Mouse (Mus musculus) c-Kit-positive CD71-positive TER-119-positive erythroid progenitor cells, embryonic 14.5 days (primary cell): Measurements from ENCODE around the gene Prmt8.

Source experiments
- DNase-seq: peaks from one replicate; pipeline ENCODE4 v3.0.0-alpha.2; 2013; ENCODE audit warnings: low spot score

Gene Prmt8

DNA sequence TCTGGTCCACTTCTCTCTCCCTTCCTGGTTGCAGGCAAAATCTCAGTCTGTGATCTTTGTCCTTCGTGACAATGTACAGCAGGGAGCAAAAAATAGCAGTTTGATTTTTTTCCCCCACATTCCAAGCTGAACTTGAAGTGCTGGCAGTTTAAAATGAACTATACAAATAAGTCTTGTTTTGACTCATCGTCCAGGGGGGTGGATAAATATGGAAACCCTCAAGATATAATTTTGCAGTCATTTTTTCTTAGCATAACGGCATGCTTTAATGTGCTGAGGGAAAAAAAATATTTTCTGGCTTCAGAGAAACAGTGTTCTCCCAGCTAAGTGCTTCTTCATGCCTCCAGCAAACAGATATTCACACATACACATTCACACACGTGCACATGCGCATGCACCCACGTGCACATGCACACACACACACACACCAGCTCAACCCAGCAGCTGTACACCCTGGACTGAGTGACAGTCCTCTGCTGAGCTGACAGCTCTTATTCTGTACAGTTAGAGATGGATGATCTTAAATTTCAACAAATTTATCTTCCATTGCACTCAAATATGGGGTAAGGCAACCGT lies 107.5 kb downstream of the Prmt8 start:
- DNase-seq = no peak

- no peak for DNase-seq
These were observed 109.3 kb downstream of the Prmt8 start for GRCm38 (mm10) chr6:127659966-127660365.

DNA sequence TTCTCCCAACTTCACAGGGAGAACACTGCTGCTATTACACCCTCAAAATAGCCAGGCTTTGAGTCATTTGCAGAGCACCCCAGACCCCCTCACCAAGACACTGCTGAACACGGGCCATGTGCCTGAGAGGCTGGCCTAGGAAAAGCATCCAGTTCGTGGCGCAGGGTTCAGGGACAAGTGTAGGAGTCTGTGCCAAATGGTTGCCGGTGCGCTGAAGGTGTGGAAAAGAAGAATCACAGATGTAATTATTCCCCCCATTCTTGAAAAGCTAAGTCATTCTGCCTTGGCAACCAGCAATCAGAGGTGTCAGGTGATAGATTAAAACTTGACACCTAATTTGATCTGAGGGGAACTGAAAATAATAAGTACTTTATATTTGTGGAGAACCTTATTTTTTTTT lies 109.8 kb downstream of the Prmt8 start:
- DNase-seq = no peak

DNA sequence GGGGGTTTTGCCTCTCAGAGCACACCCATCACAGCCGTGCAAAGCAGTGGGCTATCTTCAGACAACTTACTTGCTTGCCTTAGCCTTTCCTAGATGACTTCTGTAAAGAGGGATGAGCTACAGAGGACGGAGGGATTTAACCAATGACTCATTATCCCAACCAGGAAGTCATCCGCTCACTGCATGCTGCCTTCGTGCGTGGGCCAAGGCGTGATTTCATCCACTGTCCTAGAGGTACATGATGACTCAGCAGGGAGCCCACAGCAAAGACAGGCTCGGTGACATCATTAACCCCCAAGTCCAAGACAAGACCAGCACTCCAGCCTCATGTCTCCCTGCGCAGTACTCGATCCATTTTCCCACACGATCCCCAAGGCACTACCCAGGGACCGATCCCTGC lies 112.1 kb downstream of the Prmt8 start:
- peak; percentile 2 for DNase-seq

DNA sequence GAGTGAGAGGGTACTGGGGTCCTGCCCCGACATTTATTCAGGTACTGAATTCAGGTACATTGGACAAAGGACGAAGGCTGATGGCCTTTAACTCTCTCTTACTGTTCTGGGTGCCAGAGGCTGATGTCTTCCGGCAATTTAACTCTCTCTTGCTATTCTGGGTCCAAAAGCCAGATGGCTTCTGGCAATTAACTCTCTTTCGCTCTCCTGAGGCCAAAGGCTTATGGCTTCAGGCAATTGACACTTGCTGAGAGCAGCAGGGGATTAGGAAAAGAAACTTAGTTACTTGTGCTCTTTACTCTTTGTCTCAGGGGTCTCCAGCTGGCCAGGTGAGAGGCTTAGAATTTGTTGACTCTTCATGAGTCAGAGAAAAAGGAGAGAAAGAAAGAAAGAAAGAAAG lies 113.3 kb downstream of the Prmt8 start:
- DNase-seq = no peak

DNA sequence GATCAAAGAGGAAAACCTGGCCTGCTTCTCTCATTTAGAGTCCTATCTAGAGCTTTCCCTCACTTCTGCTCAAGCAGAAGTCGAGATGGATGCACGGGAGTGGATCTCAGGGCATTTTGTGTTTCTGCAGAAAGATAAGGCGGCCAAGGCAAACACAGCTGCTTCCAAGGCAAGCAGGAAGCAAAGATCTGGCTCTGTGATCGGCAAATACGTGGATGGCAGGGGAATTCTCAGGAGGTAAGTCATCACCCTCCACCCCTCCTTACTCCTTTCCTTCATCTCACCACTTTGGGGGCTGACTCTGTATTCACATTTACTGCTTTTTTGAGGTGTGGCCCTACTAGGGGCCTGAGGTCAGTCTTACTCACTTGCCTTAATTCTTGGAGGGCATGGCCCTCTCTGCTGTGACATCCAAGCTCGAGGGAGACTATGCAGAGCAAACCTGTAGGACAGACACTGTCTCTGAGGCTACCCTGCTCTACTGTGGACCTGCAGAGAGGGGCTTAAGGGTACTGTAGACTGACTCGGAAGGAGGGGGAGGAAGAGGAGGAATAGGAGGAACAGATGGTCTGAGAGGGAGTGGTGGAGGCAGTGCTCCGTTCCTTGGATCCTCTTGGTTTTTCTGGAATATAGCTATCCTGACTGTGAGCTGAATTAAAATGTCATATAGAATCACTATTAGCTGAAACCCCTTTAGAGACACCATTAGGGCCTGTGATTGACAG lies 128.0 kb downstream of the Prmt8 start:
- no peak for DNase-seq
